Mouse (Mus musculus): ENCODE results near the gene Sqstm1. TPM values are rescaled to one million over a fixed set of nuclear protein-coding genes. Genes with fewer than 3 reads are reported as not detected.

Sqstm1 gene
- polyA plus RNA-seq, 1 experiment from 2014 or later = 176 TPM

Small RNAs within 50 kb of the gene (microRNA-seq; reads per million reads assigned to microRNA genes)
- gene Mir6919 (ENCODE audit: borderline number of aligned reads) = 1.1 reads per million

Other genes starting within 250 kb of the Sqstm1 start
- 47.8 and 48.0 TPM in 2 replicates for gene Rnf130, start 185.5 kb downstream of the Sqstm1 start, polyA plus RNA-seq (2014; fragmentation: Nextera tagmentation; extraction: Ambion mirVana)
- 30.1 and 34.0 TPM in 2 replicates for gene Tbc1d9b, start 79.4 kb downstream of the Sqstm1 start, polyA plus RNA-seq (2014; fragmentation: Nextera tagmentation; extraction: Ambion mirVana)
- gene Mrnip, start 36.4 kb downstream of the Sqstm1 start, polyA plus RNA-seq (2014; fragmentation: Nextera tagmentation; extraction: Ambion mirVana) = 13.9 and 18.7 TPM in 2 replicates
- gene Mgat4b, start 63 bp upstream of the Sqstm1 start, polyA plus RNA-seq (2014; fragmentation: Nextera tagmentation; extraction: Ambion mirVana) = 22.3 and 25.4 TPM in 2 replicates
- gene Ltc4s, start 27.8 kb upstream of the Sqstm1 start, polyA plus RNA-seq (2014; fragmentation: Nextera tagmentation; extraction: Ambion mirVana) = 0.82 and 2.6 TPM in 2 replicates
- gene Maml1, start 81.5 kb upstream of the Sqstm1 start, polyA plus RNA-seq (2014; fragmentation: Nextera tagmentation; extraction: Ambion mirVana) = 4.4 and 5.6 TPM in 2 replicates
- gene Canx, start 114.8 kb upstream of the Sqstm1 start, polyA plus RNA-seq (2014; fragmentation: Nextera tagmentation; extraction: Ambion mirVana) = 267 and 285 TPM in 2 replicates
- gene Cby3, start 143.6 kb upstream of the Sqstm1 start, polyA plus RNA-seq (2014; fragmentation: Nextera tagmentation; extraction: Ambion mirVana) = not detected in 2 replicates
- gene Hnrnph1, start 166.2 kb upstream of the Sqstm1 start, polyA plus RNA-seq (2014; fragmentation: Nextera tagmentation; extraction: Ambion mirVana) = 341 and 346 TPM in 2 replicates
- 18.7 and 19.2 TPM in 2 replicates for gene Rufy1, start 220.3 kb upstream of the Sqstm1 start, polyA plus RNA-seq (2014; fragmentation: Nextera tagmentation; extraction: Ambion mirVana)

Measured in liver, embryonic 11.5 days (tissue).